Mouse (Mus musculus) E14TG2a.4 (cell line): ENCODE data around the gene Gpr157.

Experiments used
- H3K27me3 ChIP-seq: 2 replicates; pipeline ENCODE4 v1.6.1; 2014; ENCODE audit warnings: low read length, control low read depth; ENCODE audit not compliant: insufficient read depth
- H3K36me3 ChIP-seq: 2 replicates; pipeline ENCODE4 v1.6.1; 2014; ENCODE audit warnings: low read length, control low read depth; ENCODE audit not compliant: insufficient read depth
- H3K4me1 ChIP-seq: replicated peaks from 2 replicates; pipeline ENCODE4 v1.6.1; 2014; ENCODE audit warnings: low read depth, low read length, control low read depth
- H3K4me3 ChIP-seq: replicated peaks from 2 replicates; pipeline ENCODE4 v1.5.1; 2014; ENCODE audit warnings: mild to moderate bottlenecking, low read length
- H3K9me3 ChIP-seq: 2 replicates; pipeline ENCODE4 v1.6.1; 2014; ENCODE audit warnings: low read length, control low read depth
- CTCF ChIP-seq: conservative IDR thresholded peaks from 2 replicates; pipeline ENCODE4 v1.5.1; 2014; ENCODE audit warnings: low read length
- NANOG ChIP-seq: IDR thresholded peaks from 2 replicates; pipeline ENCODE4 v1.6.1; 2014; ENCODE audit warnings: borderline replicate concordance, low read length, mixed read lengths
- POU5F1 ChIP-seq: IDR thresholded peaks from 2 replicates; pipeline ENCODE4 v1.6.1; 2014; ENCODE audit warnings: low read length, borderline replicate concordance

The Gpr157 gene

GRCm38 (mm10) chr4:150126373-150126772, 39.2 kb downstream of the Gpr157 start:
- no peak overlapping the region for H3K4me3 ChIP-seq
- TF ChIP-seq CTCF (peak; percentile 11; the same call in 1 of the 2 replicates), NANOG (no peak)
- H3K4me1 ChIP-seq, result peaks cover 27% of the 10 kb centered on the region
- no peaks in the 10 kb centered on the region for H3K27me3 ChIP-seq
- no peaks in the 10 kb centered on the region for H3K36me3 ChIP-seq
- H3K9me3 ChIP-seq, result peaks cover 4% of the 10 kb centered on the region

- H3K27me3 ChIP-seq, result no peaks in the 10 kb centered on the region
Observed at GRCm38 (mm10) chr4:150127894-150128293, 40.7 kb downstream of the Gpr157 start.

GRCm38 (mm10) chr4:150128571-150128970, 41.4 kb downstream of the Gpr157 start:
- H3K4me3 ChIP-seq, result no peak overlapping the region
- TF ChIP-seq CTCF, result no peak
- TF ChIP-seq NANOG, result no peak
- no peak for TF ChIP-seq POU5F1
- peaks cover 45% of the 10 kb centered on the region for H3K4me1 ChIP-seq

More at GRCm38 (mm10) chr4:150127894-150128293, 40.7 kb downstream of the Gpr157 start:
- Histone ChIP-seq H3K4me3 (no peak overlapping the region), H3K4me1 (peaks cover 39% of the 10 kb centered on the region), H3K9me3 (no peaks in the 10 kb centered on the region), H3K36me3 (no peaks in the 10 kb centered on the region)
- TF ChIP-seq POU5F1, result no peak
- TF ChIP-seq NANOG, result no peak
- TF ChIP-seq CTCF, result no peak

DNA sequence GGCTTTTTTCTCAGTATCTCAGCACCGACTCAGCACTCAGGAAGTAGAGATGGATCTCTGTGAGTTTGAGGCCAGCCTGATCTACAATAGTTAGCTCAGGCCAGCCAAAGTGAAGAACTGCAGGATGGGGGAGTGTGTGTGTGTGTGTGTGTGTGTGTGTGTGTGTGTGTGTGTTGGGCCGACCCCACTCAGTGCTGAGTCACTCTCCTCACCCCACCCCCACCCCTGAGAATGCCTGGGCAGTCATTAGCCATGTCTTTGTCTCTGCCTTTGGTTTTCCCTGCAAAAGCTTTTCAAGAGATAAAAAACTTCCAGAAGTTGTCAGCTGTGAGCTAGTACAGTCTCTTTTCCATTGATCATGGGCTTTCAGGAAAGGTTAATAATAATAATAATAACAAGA, 43.5 kb downstream of the Gpr157 start:
- Histone ChIP-seq H3K4me1 (peaks cover 62% of the 10 kb centered on the region), H3K4me3 (no peak overlapping the region), H3K36me3 (no peaks in the 10 kb centered on the region), H3K27me3 (no peaks in the 10 kb centered on the region; the same call in 1 of the 2 replicates), H3K9me3 (no peaks in the 10 kb centered on the region)
- TF ChIP-seq NANOG (no peak), POU5F1 (no peak), CTCF (no peak)

More at GRCm38 (mm10) chr4:150128571-150128970, 41.4 kb downstream of the Gpr157 start:
- Histone ChIP-seq H3K9me3 (no peaks in the 10 kb centered on the region), H3K27me3 (no peaks in the 10 kb centered on the region), H3K36me3 (no peaks in the 10 kb centered on the region)

DNA sequence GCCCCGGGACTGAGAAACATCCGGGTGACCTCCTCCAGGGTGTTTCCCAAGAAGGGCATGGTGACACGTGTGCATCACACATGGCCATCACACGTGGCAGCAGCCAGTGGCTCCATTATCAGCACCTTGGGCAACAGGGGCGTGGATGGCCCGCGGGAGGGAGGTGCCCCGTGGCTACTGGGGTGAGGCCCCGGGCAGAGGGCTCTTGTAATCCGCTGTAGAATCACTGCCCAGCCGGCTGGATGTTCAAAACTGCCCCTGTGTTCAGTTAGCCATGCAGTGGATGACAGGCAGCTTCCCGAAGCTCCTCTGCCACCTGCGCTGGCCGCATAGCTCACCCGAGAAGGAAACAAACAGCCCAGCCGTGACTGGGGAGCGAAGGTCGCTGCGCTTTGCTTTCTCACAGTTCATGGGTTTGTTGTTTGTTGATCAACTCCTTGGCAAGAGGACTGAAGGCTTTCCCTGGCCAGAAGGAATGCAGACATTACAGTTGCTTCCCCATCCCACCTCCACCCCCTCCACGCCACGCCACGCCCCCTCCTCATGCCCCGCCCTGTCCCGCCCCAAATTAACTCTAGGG, 45.6 kb downstream of the Gpr157 start:
- Histone ChIP-seq H3K4me1 (peaks cover 79% of the 10 kb centered on the region), H3K9me3 (no peaks in the 10 kb centered on the region), H3K4me3 (peak overlapping the region; percentile 70), H3K27me3 (no peaks in the 10 kb centered on the region; the same call in 1 of the 2 replicates), H3K36me3 (no peaks in the 10 kb centered on the region)
- TF ChIP-seq CTCF (no peak), NANOG (no peak), POU5F1 (no peak)

DNA sequence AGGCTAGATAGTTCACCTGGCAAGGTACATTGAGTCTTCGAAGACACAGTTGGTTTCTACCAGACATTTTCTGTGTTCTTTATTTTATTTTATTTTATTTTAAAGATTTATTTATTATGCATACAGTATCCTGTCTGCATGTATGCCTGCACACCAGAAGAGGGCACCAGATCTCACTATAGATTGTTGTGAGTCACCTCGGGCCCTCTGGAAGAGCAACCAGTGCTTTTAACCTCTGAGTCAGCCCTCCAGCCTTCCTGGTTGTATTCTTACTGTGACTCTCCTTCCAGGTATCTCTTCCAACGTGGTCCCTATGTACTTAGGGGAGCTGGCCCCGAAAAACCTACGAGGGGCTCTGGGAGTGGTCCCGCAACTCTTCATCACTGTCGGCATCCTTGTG, 48.1 kb downstream of the Gpr157 start:
- Histone ChIP-seq H3K36me3 (no peaks in the 10 kb centered on the region), H3K27me3 (peaks cover 18% of the 10 kb centered on the region), H3K4me3 (no peak overlapping the region), H3K9me3 (no peaks in the 10 kb centered on the region), H3K4me1 (peaks cover 91% of the 10 kb centered on the region)
- TF ChIP-seq CTCF (0 out of 2 replicates have a peak, but pooled peaks have one; percentile 8), POU5F1 (no peak)

DNA sequence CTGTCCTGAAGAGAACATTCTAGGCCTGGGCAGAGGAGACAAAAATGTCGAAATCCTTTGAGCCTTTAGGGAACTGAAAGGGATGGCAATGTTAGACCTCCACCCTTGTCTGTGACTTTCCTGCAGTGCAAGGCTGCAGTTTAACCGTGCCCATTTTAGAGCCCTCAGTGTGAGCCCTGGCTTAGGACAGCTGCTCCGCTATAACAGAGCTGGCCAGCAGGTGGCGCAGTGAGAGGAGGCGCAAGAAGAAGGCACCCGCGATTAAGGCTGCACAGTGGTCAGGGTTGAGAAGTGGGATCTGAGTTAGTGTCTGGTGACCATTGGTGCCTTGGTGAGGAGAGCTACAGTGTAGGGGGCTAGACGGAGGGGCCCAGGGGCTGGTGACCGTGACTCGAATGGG, 49.5 kb downstream of the Gpr157 start:
- H3K4me1 ChIP-seq, result peaks cover 77% of the 10 kb centered on the region
- H3K9me3 ChIP-seq, result no peaks in the 10 kb centered on the region
- no peak for TF ChIP-seq NANOG
- TF ChIP-seq CTCF, result peak; percentile 96
- H3K36me3 ChIP-seq, result no peaks in the 10 kb centered on the region
- peaks cover 18% of the 10 kb centered on the region for H3K27me3 ChIP-seq
- H3K4me3 ChIP-seq, result peak overlapping the region; percentile 17; the same call in 1 of the 2 replicates

GRCm38 (mm10) chr4:150137368-150138083, 50.4 kb downstream of the Gpr157 start:
- Histone ChIP-seq H3K36me3 (no peaks in the 10 kb centered on the region), H3K9me3 (no peaks in the 10 kb centered on the region), H3K27me3 (peaks cover 18% of the 10 kb centered on the region), H3K4me1 (peaks cover 69% of the 10 kb centered on the region), H3K4me3 (peak overlapping the region; percentile 57; the same call in 1 of the 2 replicates)
- no peak for TF ChIP-seq CTCF
- TF ChIP-seq NANOG, result no peak
- TF ChIP-seq POU5F1, result no peak

DNA sequence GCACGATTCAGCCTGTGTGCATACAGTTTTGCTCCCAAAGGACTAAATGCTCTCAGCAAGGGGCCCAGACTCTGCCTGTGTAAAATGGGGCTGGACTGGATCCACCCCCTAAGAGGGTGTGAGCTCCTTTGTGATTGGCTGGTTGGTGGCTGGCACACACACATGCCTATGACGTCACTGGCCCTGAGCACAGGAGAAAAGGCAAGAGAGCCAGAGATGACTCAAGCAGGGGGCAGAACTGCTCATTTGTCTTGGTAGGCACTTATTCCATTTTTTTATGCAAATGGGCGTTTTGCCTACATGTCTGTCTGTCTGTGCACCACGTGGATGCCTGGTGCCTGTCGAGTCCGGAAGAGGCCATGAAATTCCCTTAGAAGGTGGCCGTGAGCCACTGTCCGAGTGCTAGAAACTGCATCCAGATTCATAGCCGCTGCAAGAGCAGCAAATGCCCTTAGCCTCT, 50.9 kb downstream of the Gpr157 start:
- peaks cover 18% of the 10 kb centered on the region for H3K27me3 ChIP-seq
- H3K4me1 ChIP-seq, result peaks cover 63% of the 10 kb centered on the region
- no peaks in the 10 kb centered on the region for H3K36me3 ChIP-seq
- TF ChIP-seq NANOG (no peak), POU5F1 (no peak), CTCF (no peak)
- no peaks in the 10 kb centered on the region for H3K9me3 ChIP-seq
- H3K4me3 ChIP-seq, result peak overlapping the region; percentile 57
